Mouse (Mus musculus): ENCODE measurements at regions not wholly inside any gene's neighbourhood (a gene's known extent, or its start where the extent isn't known, plus 50 kb on each side); places are given as distances from the start of the nearest gene placed in this dataset.

- no peak for TF ChIP-seq MYOD1 (IDR thresholded peaks at IDR 0.05; ENCODE audit: control insufficient read depth in 1 of 3, insufficient read length in 2 of 3, low read depth in 2 of 3)
- no peak for TF ChIP-seq USF1 (IDR thresholded peaks at IDR 0.05; ENCODE audit: low read depth)
- TF ChIP-seq MAX (IDR thresholded peaks at IDR 0.05; ENCODE audit: low read depth): no peak
- no peak for TF ChIP-seq MYOG (IDR thresholded peaks at IDR 0.05; ENCODE audit: control insufficient read depth in 1 of 3, insufficient read depth in 1 of 3, insufficient read length in 2 of 3, low read depth in 2 of 3)
- no peak for TF ChIP-seq POLR2A (IDR thresholded peaks at IDR 0.05; ENCODE audit: insufficient read length, low read depth)
- TF ChIP-seq POLR2AphosphoS2 (IDR thresholded peaks at IDR 0.05; ENCODE audit: insufficient read length, low read depth): no peak
- TF ChIP-seq E2F4 (IDR thresholded peaks at IDR 0.05; ENCODE audit: insufficient read depth): no peak
These were observed 77.0 kb upstream of the Podxl start for GRCm38 (mm10) chr6:31640745-31641144.

Data from myocyte (in vitro differentiated cells).